Mouse (Mus musculus) hindbrain, postnatal 0 days (tissue): Measurements from ENCODE around the gene Lysmd1. TPM values are rescaled to one million over a fixed set of nuclear protein-coding genes. Genes with fewer than 3 reads are reported as not detected.

Source experiments
- ATAC-seq: fragments of 200-750 bp; cut with Nextera tagmentation; 2 replicates; pipeline ENCODE4 v1.8.0; 2017; ENCODE audit warnings: mild to moderate bottlenecking, moderate TSS enrichment, moderate library complexity
- DNase-seq: peaks from one replicate; pipeline ENCODE4 v3.0.0-alpha.2; 2015; ENCODE audit warnings: low spot score
- H3K27ac ChIP-seq: fragments of 300-500 bp; sonication (generic); 2 replicates; pipeline ENCODE4 v1.5.1; 2014; ENCODE audit warnings: mild to moderate bottlenecking
- H3K27me3 ChIP-seq: fragments of 300-500 bp; sonication (generic); 2 replicates; pipeline ENCODE4 v1.6.1; 2014; ENCODE audit warnings: low read length, mixed read lengths; ENCODE audit not compliant: insufficient read depth
- H3K36me3 ChIP-seq: fragments of 300-500 bp; sonication (generic); 2 replicates; pipeline ENCODE4 v1.6.1; 2014; ENCODE audit warnings: low read length, mixed read lengths; ENCODE audit not compliant: insufficient read depth
- H3K4me1 ChIP-seq: fragments of 300-500 bp; sonication (generic); 2 replicates; pipeline ENCODE4 v1.6.1; 2014; ENCODE audit warnings: antibody characterized with exemption, low read length, mixed read lengths; ENCODE audit not compliant: insufficient read depth
- H3K4me2 ChIP-seq: fragments of 300-500 bp; sonication (generic); 2 replicates; pipeline ENCODE4 v1.6.1; 2014; ENCODE audit warnings: low read depth, mild to moderate bottlenecking, low read length, moderate library complexity, mixed read lengths
- H3K4me3 ChIP-seq: fragments of 300-500 bp; sonication (generic); 2 replicates; pipeline ENCODE4 v1.5.1; 2014; ENCODE audit warnings: low read length
- H3K9ac ChIP-seq: fragments of 300-500 bp; sonication (generic); replicated peaks from 2 replicates; pipeline ENCODE4 v1.6.1; 2014; ENCODE audit warnings: mild to moderate bottlenecking, low read length, moderate library complexity, mixed read lengths
- H3K9me3 ChIP-seq: fragments of 300-500 bp; sonication (generic); 2 replicates; pipeline ENCODE4 v1.6.1; 2016; ENCODE audit warnings: low read length, mixed read lengths
- CTCF ChIP-seq: IDR thresholded peaks from 2 replicates; pipeline ENCODE4 v1.5.1; 2016; ENCODE audit warnings: antibody characterized with exemption, control low read depth, low read depth
- WGBS: fragments of 180-500 bp; shearing (Covaris S2); extraction: QIAGEN DNeasy Blood & Tissue Kit; methylation state at CpG from one replicate; pipeline ENCODE4 v1.1.7; 2014; 5-methylcytosine and 5-hydroxymethylcytosine counted together
- polyA plus RNA-seq: library from polyadenylated mRNA; unstranded; fragments of >200 nt; fragmentation: Nextera tagmentation; extraction: Ambion mirVana; gene quantifications from 2 replicates; pipeline ENCODE4 v1.2.1, GENCODE M21; 2015
- total RNA-seq: library from RNA; depleted of rRNA; stranded (reverse); fragments of >200 nt; gene quantifications from 2 replicates; pipeline ENCODE4 v1.2.3, GENCODE M21; 2014

Gene Lysmd1
- total and polyA plus RNA-seq, 2 experiments from 2014 or later: 33.4 to 42.4 TPM

GRCm38 (mm10) chr3:95172526-95173255 is 38.8 kb downstream of the Lysmd1 start:
- no peak overlapping the region for H3K27ac ChIP-seq
- DNase-seq (no peak), ATAC-seq (no peak)
- WGBS: 34% methylated on average over 69 of the region's 84 CpGs
- H3K9ac ChIP-seq: 0 out of 2 replicates have a peak overlapping the region, but pooled peaks have one; percentile 33
- H3K27me3 ChIP-seq: no peaks in the 10 kb centered on the region
- H3K4me2 ChIP-seq: peak overlapping the region; percentile 48; the same call in 1 of the 2 replicates
- no peaks in the 10 kb centered on the region for H3K4me1 ChIP-seq
- 0 out of 2 replicates have a peak overlapping the region, but pooled peaks have one; percentile 2 for H3K4me3 ChIP-seq
- no peak for TF ChIP-seq CTCF
- peaks cover 47% of the 10 kb centered on the region for H3K36me3 ChIP-seq
- H3K9me3 ChIP-seq: no peaks in the 10 kb centered on the region

GRCm38 (mm10) chr3:95173256-95173949 is 39.5 kb downstream of the Lysmd1 start:
- H3K9me3 ChIP-seq: no peaks in the 10 kb centered on the region
- H3K4me3 ChIP-seq: peak overlapping the region; percentile 2; the same call in 1 of the 2 replicates
- 0 out of 2 replicates have a peak overlapping the region, but pooled peaks have one; percentile 40 for H3K9ac ChIP-seq
- peaks cover 39% of the 10 kb centered on the region for H3K36me3 ChIP-seq
- 11% methylated on average over 58 of the region's 58 CpGs for WGBS
- peak overlapping the region; percentile 48 for H3K4me2 ChIP-seq
- no peak for TF ChIP-seq CTCF
- peak; percentile 15; the same call in 1 of the 2 replicates for ATAC-seq
- peak; percentile 32 for DNase-seq
- no peaks in the 10 kb centered on the region for H3K4me1 ChIP-seq
- H3K27ac ChIP-seq: no peak overlapping the region
- H3K27me3 ChIP-seq: no peaks in the 10 kb centered on the region

GRCm38 (mm10) chr3:95174011-95174592 is 40.2 kb downstream of the Lysmd1 start:
- peak overlapping the region; percentile 2; the same call in 1 of the 2 replicates for H3K4me3 ChIP-seq
- peak; percentile 62 for ATAC-seq
- DNase-seq: peak; percentile 87
- no peak overlapping the region for H3K27ac ChIP-seq
- H3K9me3 ChIP-seq: no peaks in the 10 kb centered on the region
- peak; percentile 90 for TF ChIP-seq CTCF
- H3K36me3 ChIP-seq: peaks cover 32% of the 10 kb centered on the region
- no peaks in the 10 kb centered on the region for H3K4me1 ChIP-seq
- H3K27me3 ChIP-seq: no peaks in the 10 kb centered on the region
- 17% methylated on average over 16 of the region's 16 CpGs for WGBS
- H3K4me2 ChIP-seq: peak overlapping the region; percentile 48
- H3K9ac ChIP-seq: no peak overlapping the region

GRCm38 (mm10) chr3:95176500-95176899 is 42.6 kb downstream of the Lysmd1 start:
- Histone ChIP-seq H3K36me3 (peaks cover 10% of the 10 kb centered on the region), H3K9me3 (no peaks in the 10 kb centered on the region), H3K27me3 (no peaks in the 10 kb centered on the region), H3K9ac (no peak overlapping the region), H3K4me1 (no peaks in the 10 kb centered on the region), H3K4me2 (no peak overlapping the region), H3K4me3 (no peak overlapping the region), H3K27ac (no peak overlapping the region)
- 56% methylated on average over 3 of the region's 3 CpGs for WGBS
- TF ChIP-seq CTCF: no peak
- DNase-seq (no peak), ATAC-seq (no peak)

GRCm38 (mm10) chr3:95177583-95177982 is 43.7 kb downstream of the Lysmd1 start:
- Histone ChIP-seq H3K36me3 (peaks cover 2% of the 10 kb centered on the region; the same call in 1 of the 2 replicates), H3K27ac (no peak overlapping the region), H3K4me2 (no peak overlapping the region), H3K4me3 (no peak overlapping the region), H3K27me3 (no peaks in the 10 kb centered on the region), H3K9ac (no peak overlapping the region), H3K4me1 (no peaks in the 10 kb centered on the region), H3K9me3 (no peaks in the 10 kb centered on the region)
- DNase-seq (no peak), ATAC-seq (no peak)
- WGBS: 83% methylated on average over 6 of the region's 6 CpGs
- TF ChIP-seq CTCF: no peak

- Histone ChIP-seq H3K27me3 (no peaks in the 10 kb centered on the region), H3K4me3 (no peak overlapping the region), H3K36me3 (0 out of 2 replicates have a peak, but pooled peaks cover 5% of the 10 kb centered on the region), H3K9me3 (no peaks in the 10 kb centered on the region), H3K9ac (no peak overlapping the region), H3K4me2 (no peak overlapping the region), H3K4me1 (no peaks in the 10 kb centered on the region), H3K27ac (no peak overlapping the region)
- WGBS: 86% methylated on average over 5 of the region's 5 CpGs
- no peak for ATAC-seq
- DNase-seq: no peak
- no peak for TF ChIP-seq CTCF
These were observed 45.1 kb downstream of the Lysmd1 start for GRCm38 (mm10) chr3:95178948-95179347.
